Mouse (Mus musculus): ENCODE results near the gene Slc30a10.

Gene Slc30a10

DNA sequence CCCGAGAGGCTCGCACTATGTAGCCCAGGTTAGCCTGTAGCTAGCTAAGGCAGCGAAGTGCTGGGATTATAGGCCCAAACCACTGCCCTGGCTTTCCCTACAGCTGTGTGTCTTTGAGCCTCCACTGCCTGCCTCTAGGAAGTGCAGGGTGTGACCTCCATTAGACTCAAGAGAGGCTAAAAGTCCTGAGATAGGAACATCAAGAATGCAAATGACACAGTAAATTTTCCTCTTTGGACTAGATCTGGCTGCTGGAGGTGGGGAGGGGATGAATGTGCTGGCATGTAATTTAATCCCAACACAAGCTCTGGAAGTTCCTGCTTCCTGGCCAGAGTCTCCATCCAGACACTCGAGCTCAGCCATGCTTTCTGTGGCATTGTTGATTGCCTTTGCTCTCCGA lies 5.4 kb downstream of the Slc30a10 start:
- DNase-seq (ENCODE audit: low read depth in 1 of 2, low spot score in 2 of 2), result no peak

DNA sequence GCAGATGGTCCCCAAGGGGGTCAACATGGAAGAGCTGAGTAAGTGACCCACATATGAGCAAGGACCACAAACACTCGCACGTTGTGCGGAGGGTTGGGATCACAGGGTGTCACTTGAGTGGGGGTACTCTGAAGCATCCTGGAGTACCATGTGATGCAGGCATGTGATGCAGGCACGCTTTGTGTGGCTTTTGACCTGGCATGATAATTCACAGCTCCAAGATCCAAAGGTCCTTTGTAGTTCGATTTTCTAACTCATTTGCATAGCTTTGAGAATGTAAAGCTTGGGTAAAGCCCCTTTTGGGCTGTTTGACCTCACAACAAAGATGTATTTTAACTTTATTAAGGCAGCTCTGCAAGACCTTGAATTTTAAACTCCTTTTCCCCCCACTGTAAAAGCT lies 8.2 kb downstream of the Slc30a10 start:
- no peak for DNase-seq (ENCODE audit: low read depth in 1 of 2, low spot score in 2 of 2)

DNA sequence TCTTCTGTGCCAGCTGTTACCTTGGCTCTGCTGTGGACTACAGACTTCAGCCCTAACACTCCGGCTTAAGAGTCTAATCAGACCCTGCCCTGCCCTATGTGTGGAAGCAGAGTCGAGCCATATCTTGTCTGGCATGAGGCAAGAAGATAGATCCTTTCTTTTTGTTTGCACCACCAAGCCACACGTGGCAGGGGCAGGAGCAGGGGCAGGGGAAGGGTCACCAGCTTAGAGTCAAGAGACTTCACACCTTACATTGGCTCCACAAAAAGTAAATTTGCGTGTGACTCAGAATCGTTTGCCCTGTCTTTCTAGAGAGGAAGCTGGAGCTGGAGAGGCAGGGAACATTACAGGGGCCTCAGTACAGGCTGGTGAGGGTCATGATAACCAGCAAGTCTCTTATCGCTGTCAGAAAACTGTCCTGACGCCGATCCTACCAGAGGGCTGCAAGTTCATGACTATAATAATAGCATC lies 14.9 kb downstream of the Slc30a10 start:
- no peak for DNase-seq (ENCODE audit: low read depth in 1 of 2, low spot score in 2 of 2)

DNA sequence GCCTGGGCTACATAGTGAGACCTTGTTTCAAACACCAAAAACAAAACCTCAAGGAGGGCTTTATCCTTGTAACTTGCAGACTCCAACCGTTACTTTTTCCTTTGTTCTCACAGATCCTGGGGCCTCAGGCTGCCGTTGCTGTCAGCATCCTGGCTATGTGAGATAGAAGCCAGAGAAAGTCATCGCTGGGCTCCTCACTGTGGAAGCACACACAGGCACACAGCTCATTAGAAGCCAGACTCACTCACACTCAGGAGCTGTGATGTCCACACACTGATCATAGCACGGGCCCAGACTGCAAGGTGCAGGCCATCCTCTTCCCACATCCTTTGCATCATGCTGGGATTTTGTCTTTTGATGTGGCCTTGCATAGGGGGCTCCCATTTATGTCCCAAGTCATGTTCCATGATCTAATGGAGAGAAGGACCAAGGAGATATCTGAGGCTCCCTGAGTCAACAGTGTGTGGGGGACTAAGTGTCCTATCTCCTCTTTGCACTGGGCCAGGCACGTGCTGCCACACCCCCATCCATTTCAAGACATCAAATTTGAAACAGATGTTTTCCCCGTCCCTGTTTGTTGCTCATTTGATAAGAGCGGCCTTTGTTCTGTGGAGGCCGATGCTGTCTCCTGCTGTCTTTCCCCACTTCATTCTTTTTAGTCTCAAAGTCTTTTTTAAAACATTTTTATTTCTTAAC lies 17.5 kb downstream of the Slc30a10 start:
- DNase-seq (ENCODE audit: low read depth in 1 of 2, low spot score in 2 of 2), result no peak

DNA sequence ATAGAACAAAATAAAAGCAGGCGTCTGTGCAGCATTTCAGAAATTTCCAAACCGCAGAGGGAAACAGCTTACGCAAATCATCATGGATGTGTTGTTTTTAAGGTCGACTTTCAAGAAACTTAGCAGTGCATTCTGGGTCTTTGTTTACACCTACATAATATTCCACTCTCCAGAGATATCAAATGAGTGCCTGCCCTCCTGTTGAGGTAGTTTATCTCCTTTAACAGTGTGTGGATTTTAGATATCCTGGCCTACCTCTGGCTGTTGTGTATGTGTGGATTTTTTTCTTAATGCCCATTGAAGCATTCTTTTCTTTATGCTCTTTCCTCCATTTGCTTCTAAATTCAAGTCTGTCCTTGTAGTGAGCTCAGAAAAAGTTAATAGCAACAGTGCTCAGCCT lies 18.1 kb downstream of the Slc30a10 start:
- DNase-seq (ENCODE audit: low read depth in 1 of 2, low spot score in 2 of 2), result no peak

DNA sequence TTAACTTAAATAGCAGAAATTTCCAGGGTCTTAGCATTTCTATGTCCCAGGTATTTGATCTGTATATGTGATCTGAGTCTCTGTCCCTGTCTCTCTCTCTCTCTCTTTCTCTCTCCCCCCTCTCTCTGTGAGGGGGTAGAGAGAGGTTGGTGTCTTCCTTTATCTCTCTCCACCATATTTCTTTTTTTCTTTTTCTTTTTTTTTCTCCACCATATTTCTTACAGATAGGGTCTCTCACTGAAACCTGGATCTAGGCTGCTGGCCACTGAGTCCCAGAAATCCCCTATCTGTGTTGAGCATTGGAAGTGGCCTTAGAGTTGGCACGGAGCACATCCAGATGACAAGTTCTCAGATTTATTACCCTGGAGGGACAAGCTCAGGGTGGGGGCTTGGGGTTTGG lies 18.8 kb downstream of the Slc30a10 start:
- no peak for DNase-seq (ENCODE audit: low read depth in 1 of 2, low spot score in 2 of 2)

DNA sequence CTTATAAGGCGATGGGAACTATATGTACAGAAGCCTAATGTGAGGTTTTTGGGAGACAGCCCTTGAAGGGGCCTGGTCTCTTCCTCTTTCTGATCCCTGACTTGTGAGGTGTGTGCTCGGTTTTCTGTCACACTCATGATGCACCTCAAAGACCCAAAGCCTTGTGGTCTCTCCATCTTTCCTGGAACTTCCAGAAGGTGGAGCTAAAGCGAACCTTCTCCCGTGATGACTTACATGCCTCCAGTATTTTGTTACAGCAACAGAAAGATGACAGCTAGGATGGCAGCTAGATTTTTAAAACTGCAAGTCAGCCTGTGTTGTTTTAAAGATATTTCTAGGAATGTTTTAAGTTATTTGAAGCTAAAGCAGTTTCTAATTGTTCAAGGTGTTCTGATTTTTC lies 25.2 kb downstream of the Slc30a10 start:
- no peak for DNase-seq (ENCODE audit: low read depth in 1 of 2, low spot score in 2 of 2)

DNA sequence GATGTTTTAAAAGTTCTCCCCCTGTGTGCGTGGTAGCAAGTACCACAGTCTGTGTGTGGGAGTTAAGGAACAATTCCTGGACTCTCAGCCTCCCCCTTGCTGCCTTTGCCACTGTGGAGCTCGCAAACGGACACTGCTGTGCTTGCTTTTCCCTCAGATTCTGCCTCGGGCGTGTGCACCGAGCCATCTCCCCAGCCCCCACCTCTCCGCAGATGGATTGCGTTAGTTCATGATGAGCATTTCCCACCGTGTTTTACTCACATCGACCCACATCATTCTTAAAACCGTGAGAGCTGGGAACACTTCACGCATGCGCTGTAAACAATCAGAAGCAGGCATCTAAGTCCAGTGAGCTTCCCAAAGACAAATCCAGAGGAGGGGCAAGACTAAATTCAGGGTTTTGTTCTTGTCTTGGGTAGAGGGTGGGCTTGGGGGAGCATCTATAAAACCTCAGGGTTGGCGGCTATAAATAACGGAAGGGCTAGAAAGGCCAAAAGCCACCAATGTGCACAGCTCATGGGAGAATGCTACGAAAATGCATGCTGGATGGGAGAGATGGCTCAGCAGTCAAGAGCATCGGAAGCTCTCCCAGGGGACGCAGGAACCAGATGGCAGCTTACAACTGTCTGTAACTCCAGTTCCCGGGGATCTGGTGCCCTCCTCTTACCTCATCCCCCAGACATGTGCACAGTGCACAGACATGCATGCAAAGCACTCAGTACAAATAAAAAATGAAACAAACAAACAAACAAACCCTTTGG lies 27.5 kb downstream of the Slc30a10 start:
- DNase-seq (ENCODE audit: low read depth in 1 of 2, low spot score in 2 of 2), result no peak

DNA sequence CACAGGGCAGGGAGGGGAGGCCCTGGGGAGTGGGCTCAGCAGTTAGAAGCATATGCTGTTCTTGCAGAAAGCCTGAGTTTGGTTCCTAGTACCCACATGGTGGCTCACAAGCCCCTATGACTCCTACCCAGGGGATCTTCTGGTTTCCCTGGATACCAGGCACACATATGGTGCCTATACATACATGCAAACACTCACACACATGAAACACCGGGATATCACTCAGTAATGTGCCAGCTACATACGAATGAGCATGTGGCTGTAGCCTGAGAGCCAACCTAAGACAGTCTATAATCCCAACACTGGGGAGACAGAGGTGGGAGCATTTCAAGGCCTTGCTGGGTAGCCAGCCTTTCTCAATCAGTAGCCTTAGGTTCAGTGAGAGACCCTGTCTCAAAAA lies 28.1 kb downstream of the Slc30a10 start:
- DNase-seq (ENCODE audit: low read depth in 1 of 2, low spot score in 2 of 2), result no peak

DNA sequence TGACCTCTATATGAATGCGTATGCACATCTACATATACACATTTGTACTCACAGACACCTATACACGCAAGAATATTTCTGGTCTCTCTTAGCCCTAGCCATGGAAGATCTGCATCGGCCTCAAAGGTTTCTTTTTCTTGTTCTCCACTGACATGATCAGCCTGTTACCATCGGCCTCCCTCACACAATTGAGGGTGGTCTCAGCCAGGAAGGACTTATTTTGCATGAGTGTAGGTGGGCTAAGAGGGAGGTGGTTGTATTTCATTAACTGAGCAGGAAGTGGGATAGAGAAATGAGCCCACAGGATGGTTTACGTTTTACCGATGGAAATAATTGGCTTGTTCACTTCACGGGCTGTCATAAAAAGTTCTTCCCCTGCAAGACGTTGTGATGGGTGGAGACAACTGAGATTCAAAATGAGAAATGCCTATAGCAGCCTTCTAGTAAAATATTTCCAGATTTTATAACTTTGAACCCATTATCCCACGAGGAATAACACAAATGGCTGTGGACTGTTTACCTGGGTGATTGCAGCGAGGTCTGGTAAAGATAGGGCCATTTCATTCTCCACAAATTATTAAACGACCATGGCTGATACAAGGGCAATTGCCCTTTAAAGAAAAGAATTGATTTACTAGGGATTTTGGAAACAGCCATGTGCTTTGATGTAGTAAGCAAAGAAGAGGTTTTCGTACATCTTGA lies 28.9 kb downstream of the Slc30a10 start:
- no peak for DNase-seq (ENCODE audit: low read depth in 1 of 2, low spot score in 2 of 2)

DNA sequence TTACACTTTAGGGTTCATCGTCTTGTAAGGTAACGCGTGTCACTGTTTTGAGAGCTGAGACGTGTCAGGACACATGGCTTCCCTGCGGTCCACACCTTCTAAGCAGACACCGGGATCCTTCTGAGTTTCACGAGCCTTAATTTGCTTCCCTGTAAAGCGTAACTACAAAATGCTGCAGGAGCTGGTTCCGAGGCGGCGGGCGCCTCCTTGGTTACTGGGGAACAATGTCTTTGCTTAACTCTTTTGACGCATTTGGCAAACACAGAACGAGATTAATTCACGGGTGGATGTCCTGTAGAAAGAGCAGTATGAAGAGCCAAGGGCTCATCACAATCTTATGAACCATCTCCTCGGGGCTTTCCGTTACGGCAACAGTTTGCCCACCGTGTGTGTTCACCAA lies 29.6 kb downstream of the Slc30a10 start:
- DNase-seq (ENCODE audit: low read depth in 1 of 2, low spot score in 2 of 2), result no peak

DNA sequence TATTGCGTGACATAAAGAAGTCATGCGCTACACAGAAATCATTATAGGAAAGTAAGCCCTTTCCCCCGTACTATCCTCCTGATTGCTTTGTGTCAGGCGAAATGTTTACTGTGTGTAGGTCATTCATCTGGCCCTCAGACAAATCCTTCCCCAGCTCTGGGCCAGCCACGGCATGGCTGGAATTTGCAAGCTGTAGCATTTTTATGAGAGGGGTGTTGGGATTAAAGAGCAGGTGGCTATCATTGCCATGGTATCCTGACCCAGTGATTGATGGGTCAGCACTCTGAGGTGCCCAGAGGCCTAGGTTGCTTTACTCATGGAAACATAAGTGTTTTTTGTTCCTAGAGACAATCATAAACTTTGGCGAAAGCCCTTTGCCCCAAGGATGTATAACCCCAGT lies 35.2 kb downstream of the Slc30a10 start:
- DNase-seq (ENCODE audit: low read depth in 1 of 2, low spot score in 2 of 2), result no peak

DNA sequence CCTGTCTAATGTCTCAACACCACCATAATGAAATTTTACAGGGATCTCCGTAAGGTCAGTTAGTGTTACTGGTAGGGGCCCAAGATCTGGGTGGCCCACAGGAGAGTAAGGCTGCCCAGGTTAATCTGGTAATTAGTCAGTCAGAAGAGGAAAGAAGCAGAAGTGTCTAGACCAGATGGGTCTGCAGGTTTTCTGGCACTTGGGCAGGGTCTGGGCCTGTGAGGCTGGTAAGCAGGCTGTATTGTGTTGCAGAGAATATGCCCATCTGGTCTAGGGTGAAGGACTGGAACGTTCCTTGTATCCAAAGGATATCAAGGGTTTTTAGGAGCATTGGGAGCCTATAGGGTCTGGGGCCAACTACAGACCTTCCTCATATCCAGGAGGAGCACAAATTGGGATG lies 36.0 kb downstream of the Slc30a10 start:
- DNase-seq (ENCODE audit: low read depth in 1 of 2, low spot score in 2 of 2), result no peak

DNA sequence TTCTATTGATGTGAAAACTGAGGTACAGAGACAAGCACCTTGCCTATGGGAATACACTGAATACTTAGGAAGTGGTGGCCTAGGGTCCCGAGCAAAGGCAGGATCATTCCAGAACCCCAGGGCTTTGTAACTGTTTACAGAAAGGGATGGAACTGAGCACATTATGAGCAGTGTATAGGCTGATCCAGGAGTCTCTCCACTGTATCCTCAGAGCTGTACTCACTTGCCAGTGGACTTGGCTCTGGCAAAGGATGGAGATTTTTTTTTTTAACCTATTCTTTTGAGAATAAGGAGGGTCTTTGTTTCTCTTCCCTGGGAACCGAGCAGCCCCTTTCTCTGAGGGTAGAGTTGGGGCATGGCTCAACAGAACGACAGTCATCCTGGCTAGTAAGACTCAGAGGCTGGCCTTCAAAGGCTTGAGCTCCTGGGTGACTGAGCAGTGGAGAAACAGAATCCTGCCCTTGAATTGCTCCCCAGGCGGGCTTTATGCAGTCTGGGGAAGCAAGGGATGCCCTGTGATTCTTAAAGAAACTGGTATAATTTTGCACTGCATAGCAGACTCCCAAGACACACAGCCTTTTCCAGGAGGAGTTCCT lies 38.9 kb downstream of the Slc30a10 start:
- no peak for DNase-seq (ENCODE audit: low read depth in 1 of 2, low spot score in 2 of 2)

DNA sequence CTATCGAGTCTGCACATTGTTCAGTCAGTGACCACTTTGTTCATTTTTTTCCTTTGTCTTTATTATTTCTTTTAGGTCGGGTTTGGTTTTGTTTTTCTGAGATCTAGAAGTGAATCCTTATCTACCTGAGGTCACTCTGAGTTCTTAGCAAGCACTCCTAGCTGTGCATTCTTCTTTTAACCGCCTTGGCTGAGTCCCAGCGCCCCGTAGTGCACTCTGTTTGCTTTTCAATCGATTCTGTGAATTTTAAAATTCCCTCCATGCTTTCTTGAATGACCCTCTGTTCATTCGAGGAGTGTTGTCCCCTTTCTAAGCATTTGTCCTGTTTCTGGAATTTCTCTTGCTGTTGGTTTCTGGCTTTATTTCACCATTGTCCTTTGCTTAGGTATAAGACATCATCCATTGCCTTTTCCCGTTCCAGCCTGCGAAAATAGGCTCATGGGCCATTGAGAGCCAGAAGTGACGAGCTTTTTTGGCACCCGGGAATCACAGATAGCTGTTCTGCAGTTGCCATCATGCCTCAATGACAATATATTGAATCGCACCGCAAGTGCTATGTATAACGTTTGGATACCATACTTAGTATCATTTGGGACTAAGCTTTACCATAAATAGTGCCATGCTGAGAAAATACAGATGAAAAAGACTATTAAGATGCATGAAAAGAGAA lies 42.3 kb downstream of the Slc30a10 start:
- DNase-seq (ENCODE audit: low read depth in 1 of 2, low spot score in 2 of 2), result no peak

DNA sequence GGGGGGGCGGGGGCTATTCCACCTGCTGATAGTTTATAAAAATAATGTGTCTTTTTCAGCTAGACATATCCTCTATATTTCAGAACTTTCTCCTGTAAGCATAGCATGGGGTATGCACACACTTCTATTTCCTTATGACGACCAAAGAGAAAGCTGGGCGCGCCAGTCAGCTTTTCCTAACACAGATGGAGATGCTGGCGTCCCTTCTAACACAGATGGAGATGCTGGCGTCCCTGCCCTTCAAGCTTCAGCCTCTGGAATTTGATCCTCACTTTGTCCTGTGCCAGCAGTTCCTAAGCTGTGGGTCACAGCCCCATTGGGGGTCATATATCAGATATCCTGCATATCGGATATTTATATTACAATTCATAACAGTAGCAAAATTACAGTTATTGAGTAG lies 46.0 kb downstream of the Slc30a10 start:
- DNase-seq (ENCODE audit: low read depth in 1 of 2, low spot score in 2 of 2), result no peak

DNA sequence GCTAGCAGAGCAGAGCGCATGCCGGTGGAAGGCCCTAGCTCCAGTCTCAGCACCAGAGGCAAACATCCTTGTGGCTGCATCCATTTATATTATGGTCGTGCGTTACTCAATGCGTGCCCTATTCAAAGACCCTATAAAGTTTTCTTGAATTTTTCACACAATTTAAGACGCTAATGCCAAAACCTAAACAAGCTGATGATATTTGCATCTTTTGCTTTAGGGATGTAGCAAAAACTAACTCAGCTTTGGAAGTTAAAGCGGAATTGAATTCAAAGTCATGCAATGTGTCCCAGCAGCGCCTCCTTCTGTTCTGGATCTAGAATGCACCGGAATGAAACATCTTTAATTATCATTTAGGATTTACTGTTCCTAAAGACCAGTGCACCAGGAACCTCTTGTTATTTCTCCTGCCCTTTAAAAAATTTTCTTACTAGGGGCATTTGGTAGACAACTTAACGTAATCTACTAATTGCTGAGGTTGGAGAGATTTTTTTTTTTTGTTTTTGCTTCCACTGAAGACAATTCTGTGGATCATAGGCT lies 47.2 kb downstream of the Slc30a10 start:
- no peak for DNase-seq (ENCODE audit: low read depth in 1 of 2, low spot score in 2 of 2)

DNA sequence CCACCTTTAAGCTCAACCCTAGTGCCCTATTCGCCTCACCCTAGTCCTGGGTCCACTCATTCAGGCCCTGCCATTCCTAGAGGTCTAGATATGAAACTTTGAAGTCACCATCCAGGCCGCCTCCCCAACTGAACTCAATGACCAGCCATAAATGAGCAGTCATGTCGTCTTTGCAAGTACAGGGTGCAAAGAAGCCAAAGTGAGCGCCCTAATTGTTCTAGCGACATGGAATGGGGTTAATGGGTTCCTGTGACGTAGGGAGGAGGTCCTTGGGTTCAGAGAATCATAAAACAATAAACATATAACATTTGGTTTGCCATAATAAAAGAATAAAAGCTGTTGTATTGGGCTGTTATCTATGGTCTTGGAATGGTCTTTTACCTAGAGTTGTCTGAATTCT lies 47.9 kb downstream of the Slc30a10 start:
- no peak for DNase-seq (ENCODE audit: low read depth in 1 of 2, low spot score in 2 of 2)

DNA sequence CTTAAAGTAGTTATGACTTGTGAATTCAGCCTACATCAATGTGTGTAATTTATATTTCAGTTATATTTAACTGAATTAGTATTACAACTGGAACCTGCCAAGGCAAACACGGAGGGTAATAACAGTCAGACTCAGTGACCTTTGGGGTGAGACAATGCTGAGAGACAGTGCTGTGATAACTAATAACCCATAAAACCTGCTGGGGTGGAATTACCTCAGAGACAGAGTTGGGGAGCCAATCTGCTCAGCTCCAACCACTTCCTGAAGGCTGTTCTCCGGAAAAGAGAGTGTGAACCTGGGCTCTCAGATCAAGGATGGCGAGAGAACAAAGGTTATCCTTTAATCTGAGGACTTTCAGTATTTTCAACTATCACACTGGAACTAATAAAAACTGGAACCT lies 54.4 kb downstream of the Slc30a10 start:
- DNase-seq (ENCODE audit: low read depth in 1 of 2, low spot score in 2 of 2), result no peak

DNA sequence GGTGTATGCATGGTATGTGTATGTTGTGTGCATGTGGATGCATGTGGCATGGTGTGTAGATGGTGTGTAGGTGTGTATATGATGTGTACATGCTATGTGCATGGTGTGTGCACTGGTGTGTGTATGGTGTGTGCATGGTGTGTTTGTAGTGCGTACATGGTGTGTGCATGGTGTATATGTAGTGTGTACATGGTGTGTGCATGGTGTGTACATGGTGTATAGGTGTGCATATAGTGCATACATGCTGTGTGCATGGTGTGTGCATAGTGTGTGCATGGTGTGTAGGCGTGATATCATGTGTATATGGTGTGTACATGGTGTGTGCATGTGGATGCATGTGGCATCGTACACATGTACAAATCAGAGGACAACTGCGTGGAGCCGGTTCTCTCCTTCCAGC lies 56.7 kb downstream of the Slc30a10 start:
- no peak for DNase-seq (ENCODE audit: low read depth in 1 of 2, low spot score in 2 of 2)

DNA sequence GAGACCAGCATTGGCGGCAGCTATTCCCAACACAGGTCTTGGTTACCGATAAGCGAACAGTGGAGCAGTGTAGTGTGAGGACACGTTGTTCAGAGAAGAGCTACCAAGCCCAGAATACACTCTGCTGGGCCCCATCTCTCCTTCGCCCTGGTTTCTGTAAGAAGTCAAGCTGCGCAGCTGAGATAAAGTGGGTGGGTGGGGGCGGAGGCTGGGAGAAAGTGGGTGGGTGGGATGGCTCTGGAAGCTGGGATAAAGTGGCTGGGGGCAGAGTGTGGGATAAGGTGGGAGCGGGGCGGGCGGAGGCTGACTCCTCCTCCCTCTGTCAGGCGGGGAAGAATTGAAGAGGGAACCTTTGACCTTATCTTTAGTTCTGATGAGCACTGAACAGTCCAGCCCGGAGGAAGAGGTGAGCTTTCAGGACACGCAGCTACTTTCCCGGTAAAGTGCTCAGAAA lies 60.9 kb downstream of the Slc30a10 start:
- DNase-seq (ENCODE audit: low read depth in 1 of 2, low spot score in 2 of 2), result no peak

Measured in monocyte, adult 2 months (primary cell).